Mouse (Mus musculus) natural killer cell, adult 2 months (primary cell): Measurements from ENCODE around the gene Dock3.
"Not testable (repeated sequence)": the region's sequence is repeated elsewhere in the genome, so short reads cannot be mapped to it uniquely, and the experiment has no call there.

Source experiments
- DNase-seq, 2 experiments: peaks; one replicate each; pipeline ENCODE4 v3.0.0; 2022; ENCODE audit warnings: low spot score in 2 of 2

Gene Dock3

GRCm38 (mm10) chr9:107259571-107259970, 27.9 kb upstream of the Dock3 start:
- DNase-seq, result no peak

DNA sequence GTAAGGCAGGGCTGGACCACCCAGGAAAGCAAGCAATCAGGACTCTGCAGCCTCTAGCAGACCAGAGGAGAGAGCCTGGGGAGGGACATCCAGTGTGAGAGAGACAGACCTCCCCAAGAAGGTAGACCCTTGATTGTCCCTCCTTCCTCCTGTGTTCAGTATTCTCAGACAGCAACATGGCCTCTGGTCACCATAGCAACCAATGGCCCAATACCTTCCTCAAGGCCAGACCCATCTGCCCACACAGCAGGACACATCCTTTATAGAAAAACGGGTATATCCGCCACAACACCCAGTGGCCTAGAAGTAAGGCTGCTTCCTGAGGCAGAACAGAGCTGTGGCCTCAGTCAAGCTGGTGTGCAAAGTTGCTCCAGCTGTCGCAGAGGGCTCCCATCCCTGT, 23.9 kb upstream of the Dock3 start:
- DNase-seq, result no peak

- DNase-seq, result no peak
Observed at GRCm38 (mm10) chr9:107254925-107255324, 23.2 kb upstream of the Dock3 start.

- no peak for DNase-seq
Observed at GRCm38 (mm10) chr9:107254476-107254875, 22.8 kb upstream of the Dock3 start.

DNA sequence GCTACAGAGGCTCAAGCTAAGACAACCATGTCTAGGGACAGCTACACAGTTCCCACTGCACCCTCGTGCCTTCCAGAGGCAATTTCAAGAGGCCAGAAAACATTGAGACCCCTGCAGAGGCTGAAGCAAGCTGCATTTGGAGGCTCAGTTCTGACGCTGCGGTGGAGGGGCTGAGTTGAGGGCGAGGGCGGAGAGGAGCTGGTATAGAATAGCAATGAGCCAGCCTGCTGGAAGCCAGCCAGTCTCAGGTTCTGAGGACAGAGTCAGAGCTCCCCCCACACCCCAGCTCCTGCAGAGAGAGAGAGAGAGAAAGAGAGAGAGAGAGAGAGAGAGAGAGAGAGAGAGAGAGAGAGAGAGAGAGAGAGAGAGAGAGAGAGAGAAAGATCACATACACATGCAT, 20.5 kb upstream of the Dock3 start:
- DNase-seq, result no peak

GRCm38 (mm10) chr9:107250416-107251337, 19.0 kb upstream of the Dock3 start:
- DNase-seq, result no peak

GRCm38 (mm10) chr9:107249154-107249553, 17.4 kb upstream of the Dock3 start:
- DNase-seq, result no peak

DNA sequence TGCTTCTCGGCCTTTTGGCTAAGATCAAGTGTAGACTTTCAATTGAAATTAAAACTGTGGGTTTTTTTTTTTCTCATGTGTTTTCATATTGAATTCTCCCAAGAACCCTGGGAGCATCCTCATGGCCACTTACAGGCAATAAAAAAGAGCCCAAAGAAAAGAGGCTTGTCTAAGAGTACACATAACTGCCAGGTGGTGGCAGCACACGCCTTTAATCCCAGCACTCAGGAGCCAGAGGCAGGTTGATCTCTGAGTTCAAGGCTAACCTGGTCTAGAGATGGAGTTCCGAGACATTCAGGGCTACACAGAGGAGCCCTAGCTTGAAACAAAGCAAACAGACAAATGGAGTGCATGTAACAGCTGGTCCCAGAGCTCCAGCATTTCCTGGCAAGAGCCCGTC, 14.5 kb upstream of the Dock3 start:
- DNase-seq, result peak in 1 of 2 experiments; percentile 22

DNA sequence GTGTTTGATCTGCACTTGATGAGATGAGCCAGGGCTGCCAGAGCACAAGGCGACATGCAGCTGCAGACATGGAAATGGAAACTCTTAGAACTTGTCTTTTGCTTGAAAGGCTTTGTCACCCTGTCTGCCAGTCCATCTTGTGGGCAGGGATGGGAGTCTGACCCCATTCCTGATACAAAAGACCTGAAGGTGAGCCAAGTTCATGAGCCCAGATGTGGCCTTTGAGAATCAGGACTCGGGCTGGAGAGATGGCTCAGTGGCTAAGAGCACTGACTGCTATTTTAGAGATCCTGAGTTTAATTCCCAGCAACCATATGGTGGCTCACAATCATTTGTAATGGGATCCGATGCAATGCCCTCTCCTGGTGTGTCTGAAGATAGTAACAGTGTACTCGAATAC, 13.6 kb upstream of the Dock3 start:
- DNase-seq, result no peak

GRCm38 (mm10) chr9:107236151-107236550, 4.4 kb upstream of the Dock3 start:
- no peak for DNase-seq

DNA sequence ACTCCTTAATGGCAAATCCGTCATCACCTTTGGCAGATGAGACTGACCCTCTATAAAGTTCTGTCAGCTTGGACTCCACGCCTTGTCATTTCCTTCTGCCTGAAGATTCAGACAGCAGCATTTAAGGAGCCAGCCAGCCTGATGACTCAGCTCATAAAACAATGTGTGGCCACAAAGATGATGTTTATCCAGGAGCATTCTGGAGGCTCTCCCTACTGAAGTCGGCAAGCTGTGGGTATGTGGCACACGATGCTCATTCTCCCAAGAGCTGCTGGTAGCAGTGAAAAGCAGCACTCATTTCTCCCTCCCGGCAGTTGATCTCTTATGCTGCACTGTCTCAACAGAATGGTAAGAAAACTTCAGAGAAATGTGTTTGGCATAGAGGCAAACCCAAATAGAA, 3.6 kb upstream of the Dock3 start:
- DNase-seq, result no peak

DNA sequence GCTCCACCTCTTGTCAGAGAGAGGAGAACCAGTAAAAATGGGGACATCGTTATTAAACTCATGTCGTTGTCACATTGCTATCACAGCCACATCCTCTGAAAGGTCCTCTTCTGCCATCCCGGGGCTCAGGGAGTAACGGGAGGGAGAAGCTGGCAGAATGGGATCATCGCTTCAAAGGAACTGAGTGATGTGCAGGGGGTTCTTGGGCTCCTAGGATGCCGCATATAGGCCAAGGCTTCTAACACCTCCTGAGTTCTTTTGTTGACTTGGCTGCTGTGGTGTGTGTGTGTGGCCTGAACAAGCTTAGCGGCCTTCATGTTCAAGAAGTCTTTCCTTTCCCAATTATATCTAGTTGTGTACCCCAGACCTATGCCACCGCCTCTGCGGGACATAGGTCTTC, 431 bp upstream of the Dock3 start:
- no peak for DNase-seq

- no peak for DNase-seq
Observed at GRCm38 (mm10) chr9:107230991-107231538, 644 bp downstream of the Dock3 start.

DNA sequence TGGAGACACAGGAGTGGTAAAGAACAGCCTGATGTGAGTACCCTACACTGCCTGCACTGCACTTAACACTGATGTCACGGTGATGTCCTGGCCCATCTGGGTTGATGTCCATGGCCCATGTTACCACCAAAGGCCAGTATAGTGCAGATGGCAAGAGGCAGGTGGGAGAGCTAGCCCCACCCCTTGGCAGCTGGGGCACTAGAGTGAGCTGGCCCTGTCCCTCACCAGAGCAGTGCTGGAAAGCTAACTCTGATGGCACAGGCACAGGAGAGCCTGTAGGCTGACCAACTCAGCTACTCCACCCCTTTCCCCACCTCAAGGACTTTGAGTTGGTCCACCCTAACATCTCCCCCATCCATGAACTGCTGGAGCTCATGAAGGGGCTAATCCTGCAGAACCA, 7.1 kb downstream of the Dock3 start:
- DNase-seq, result no peak

DNA sequence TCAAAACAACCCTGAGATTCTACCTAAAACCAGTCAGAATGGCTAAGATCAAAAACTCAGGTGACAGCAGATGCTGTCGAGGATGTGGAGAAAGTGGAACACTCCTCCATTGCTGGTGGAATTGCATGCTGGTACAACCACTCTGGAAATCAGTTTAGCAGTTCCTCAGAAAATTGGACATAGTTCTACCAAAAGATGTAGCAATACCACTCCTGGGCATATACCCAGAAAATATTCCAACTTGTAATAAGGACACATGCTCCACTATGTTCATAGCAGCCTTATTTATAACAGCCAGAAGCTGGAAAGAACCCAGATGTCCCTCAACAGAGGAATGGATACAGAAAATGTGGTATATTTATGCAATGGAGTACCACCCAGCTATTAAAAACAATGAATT, 56.9 kb downstream of the Dock3 start:
- not testable (repeated sequence) for DNase-seq

DNA sequence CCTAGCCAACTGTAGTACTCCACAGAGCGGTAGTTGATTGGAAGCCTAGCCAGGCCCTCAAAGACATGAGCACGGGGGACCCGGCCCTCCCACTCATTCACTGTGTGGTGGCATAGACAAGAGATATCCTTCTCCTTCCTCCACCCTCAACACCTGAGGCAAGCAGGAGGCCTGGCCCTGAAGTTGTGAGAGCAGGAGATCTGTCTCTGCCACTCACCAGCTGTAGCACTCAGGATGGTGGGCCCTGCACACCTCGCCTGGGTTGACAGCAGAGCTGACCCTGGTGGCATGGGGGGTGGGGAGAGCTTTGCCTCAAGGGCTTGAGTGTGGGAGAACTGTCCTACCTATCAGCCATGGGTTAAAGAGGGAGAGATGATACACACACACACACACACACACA, 65.9 kb downstream of the Dock3 start:
- no peak for DNase-seq

DNA sequence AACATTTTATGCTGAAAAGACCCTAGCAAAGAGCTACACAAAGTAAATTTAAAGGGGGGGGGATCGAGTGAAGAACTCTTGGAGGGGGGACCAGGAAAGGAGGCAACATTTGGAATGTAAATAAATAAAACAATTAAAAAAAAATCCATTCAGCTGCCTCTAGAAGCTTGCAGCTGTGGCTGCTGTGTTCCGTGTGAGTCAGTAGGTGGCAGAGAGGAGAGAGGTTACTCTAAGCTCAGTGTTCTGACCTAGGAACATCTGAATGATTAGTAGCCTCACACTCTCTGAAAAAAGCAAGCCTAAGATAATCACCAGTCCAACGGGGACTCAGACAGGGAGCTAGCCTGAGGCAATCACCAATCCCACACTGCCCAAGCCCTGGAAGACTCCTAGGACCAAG, 66.9 kb downstream of the Dock3 start:
- no peak for DNase-seq

GRCm38 (mm10) chr9:107156388-107156787, 75.3 kb downstream of the Dock3 start:
- not testable (repeated sequence) for DNase-seq

- no peak for DNase-seq
Observed at GRCm38 (mm10) chr9:107112791-107113190, 118.9 kb downstream of the Dock3 start.

- DNase-seq, result no peak
Observed at GRCm38 (mm10) chr9:107112056-107112455, 119.7 kb downstream of the Dock3 start.

DNA sequence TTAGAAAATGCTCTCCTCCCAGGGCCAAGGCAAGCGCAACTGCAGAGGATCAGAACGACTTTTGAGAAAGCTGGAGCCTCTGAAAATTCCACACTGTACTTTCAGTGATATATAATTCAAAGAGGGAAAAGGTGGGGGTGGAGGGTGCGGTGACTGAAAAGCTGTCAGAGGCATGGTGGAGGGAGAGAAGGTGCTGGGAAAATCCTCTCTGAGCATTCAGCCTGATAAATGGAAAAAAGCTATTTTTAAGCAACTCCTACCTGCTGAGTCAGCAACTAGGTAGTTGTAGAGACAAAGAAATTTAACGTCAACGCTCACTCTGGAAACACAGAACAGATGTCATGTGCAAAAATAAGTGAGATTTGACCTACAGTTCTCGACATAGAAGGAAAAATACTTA, 132.2 kb downstream of the Dock3 start:
- no peak for DNase-seq

- not testable (repeated sequence) for DNase-seq
Observed at GRCm38 (mm10) chr9:107089451-107089850, 142.3 kb downstream of the Dock3 start.

GRCm38 (mm10) chr9:107087531-107087930, 144.2 kb downstream of the Dock3 start:
- DNase-seq, result no peak
